Mouse (Mus musculus) forebrain, postnatal 0 days (tissue): ENCODE measurements around the gene 1700010B08Rik. TPM values are rescaled to one million over a fixed set of nuclear protein-coding genes. Genes with fewer than 3 reads are reported as not detected.

Source experiments
- ATAC-seq: fragments of 200-750 bp; cut with Nextera tagmentation; 2 replicates; pipeline ENCODE4 v1.8.0; 2017; ENCODE audit warnings: mild to moderate bottlenecking, moderate library complexity
- DNase-seq: peaks from one replicate; pipeline ENCODE4 v3.0.0-alpha.2; 2015
- H3K27ac ChIP-seq: fragments of 300-500 bp; sonication (generic); 2 replicates; pipeline ENCODE4 v1.5.1; 2014; ENCODE audit warnings: low read depth, mild to moderate bottlenecking, antibody characterized with exemption, low read length, moderate library complexity, mixed read lengths
- H3K27me3 ChIP-seq: fragments of 300-500 bp; sonication (generic); 2 replicates; pipeline ENCODE4 v1.6.1; 2014; ENCODE audit warnings: mild to moderate bottlenecking, low read length, mixed read lengths; ENCODE audit not compliant: insufficient read depth
- H3K36me3 ChIP-seq: fragments of 300-500 bp; sonication (generic); 2 replicates; pipeline ENCODE4 v1.6.1; 2014; ENCODE audit warnings: mild to moderate bottlenecking, moderate library complexity; ENCODE audit not compliant: insufficient read depth
- H3K4me1 ChIP-seq: fragments of 300-500 bp; sonication (generic); 2 replicates; pipeline ENCODE4 v1.6.1; 2014; ENCODE audit warnings: antibody characterized with exemption; ENCODE audit not compliant: insufficient read depth
- H3K4me2 ChIP-seq: fragments of 300-500 bp; sonication (generic); 2 replicates; pipeline ENCODE4 v1.6.1; 2014; ENCODE audit warnings: low read depth, mild to moderate bottlenecking, moderate library complexity
- H3K4me3 ChIP-seq: fragments of 300-500 bp; sonication (generic); 2 replicates; pipeline ENCODE4 v1.5.1; 2014; ENCODE audit warnings: low read depth, low read length, mixed read lengths
- H3K9ac ChIP-seq: fragments of 300-500 bp; sonication (generic); 2 replicates; pipeline ENCODE4 v1.6.1; 2014; ENCODE audit warnings: mild to moderate bottlenecking
- H3K9me3 ChIP-seq: fragments of 300-500 bp; sonication (generic); 2 replicates; pipeline ENCODE4 v1.6.1; 2016; ENCODE audit warnings: low read length
- CTCF ChIP-seq: sonication (generic); IDR thresholded peaks from 2 replicates; pipeline ENCODE4 v1.5.1; 2016; ENCODE audit warnings: antibody characterized with exemption, control low read depth, low read depth
- WGBS: fragments of 180-500 bp; shearing (Covaris S2); extraction: QIAGEN DNeasy Blood & Tissue Kit; methylation state at CpG from one replicate; pipeline ENCODE4 v1.1.7; 2014; 5-methylcytosine and 5-hydroxymethylcytosine counted together
- polyA plus RNA-seq: library from polyadenylated mRNA; unstranded; fragments of >200 nt; fragmentation: Nextera tagmentation; extraction: Ambion mirVana; gene quantifications from 2 replicates; pipeline ENCODE4 v1.2.1, GENCODE M21; 2015
- total RNA-seq: library from RNA; depleted of rRNA; stranded (reverse); fragments of >200 nt; gene quantifications from 2 replicates; pipeline ENCODE4 v1.2.3, GENCODE M21; 2014

Gene 1700010B08Rik
- total and polyA plus RNA-seq, 2 experiments from 2014 or later = not detected

DNA sequence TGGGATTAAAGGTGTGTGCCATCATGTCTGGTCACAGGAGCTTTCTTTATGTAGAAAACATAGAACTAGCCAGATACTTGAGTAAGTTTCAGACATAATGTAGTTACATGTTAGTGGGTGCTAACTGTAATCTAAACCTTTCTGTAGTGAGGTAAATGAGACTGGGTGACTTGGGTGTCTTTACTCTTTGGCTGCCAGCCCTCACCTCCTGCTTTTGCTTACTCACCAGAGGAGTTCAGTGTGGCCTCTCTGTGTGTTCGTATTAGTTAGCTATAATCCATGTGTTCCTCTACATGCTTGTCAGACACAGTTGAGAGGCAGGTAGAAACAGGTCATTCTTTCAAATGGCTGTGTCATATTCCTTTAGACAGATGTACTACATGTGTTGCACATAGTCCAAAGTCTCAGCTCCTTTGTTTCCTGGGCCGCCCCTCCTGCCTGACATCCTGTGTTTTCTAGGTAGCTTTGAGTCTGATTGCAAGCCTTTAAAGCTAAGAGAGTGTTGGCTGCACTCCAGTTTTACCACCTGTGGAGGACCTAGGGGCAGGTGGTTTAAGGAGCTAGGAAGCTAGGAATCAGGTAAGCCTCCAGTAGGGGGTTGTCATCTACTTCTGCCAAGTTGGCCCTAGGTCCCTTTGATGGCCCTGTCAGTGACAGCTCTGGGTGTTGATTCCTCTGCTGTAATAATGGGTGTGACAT, 29.9 kb downstream of the 1700010B08Rik start:
- ATAC-seq = no peak

DNA sequence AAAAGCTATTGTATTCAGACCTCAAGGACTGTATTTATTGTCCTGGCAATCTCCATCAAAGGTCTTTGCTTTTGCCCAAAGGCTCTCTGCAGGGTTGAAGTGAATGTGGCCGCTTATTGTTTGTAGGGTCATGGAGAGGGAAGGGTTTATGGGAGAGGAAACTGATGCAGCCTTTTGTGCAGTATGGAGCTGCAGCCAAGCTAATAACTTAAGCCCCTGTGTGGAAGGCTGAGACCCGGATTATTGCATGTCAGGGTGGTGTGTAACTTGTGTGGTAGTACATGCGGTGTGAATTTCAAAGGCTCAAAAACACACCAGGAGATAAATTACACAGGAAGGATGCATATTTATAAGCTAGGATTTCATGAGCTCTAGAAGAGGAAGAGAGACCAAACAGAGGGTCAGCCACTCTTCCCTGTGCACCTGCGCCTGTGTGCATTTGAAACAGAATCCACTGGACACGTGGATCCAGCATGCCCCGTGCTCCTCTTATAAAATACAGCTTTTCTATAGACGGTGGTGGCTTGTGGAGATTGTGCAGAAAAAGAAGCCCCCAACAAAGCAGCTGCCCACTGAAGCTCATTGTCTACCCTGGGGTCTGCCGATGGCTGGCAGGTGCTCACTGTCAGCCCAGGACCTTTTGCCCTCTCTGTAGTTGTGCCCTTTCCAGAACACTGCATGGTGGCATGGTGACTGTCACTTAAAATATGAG, 36.4 kb downstream of the 1700010B08Rik start:
- TF ChIP-seq CTCF = no peak
- H3K4me1 ChIP-seq = no peaks in the 10 kb centered on the region
- 29% methylated on average over 8 of the region's 8 CpGs for WGBS
- H3K27me3 ChIP-seq = no peaks in the 10 kb centered on the region
- no peaks in the 10 kb centered on the region for H3K9me3 ChIP-seq
- ATAC-seq (no peak; the same call in 1 of the 2 replicates), DNase-seq (no peak)
- H3K27ac ChIP-seq = no peak overlapping the region
- no peak overlapping the region for H3K4me2 ChIP-seq
- H3K9ac ChIP-seq = no peak overlapping the region
- no peaks in the 10 kb centered on the region for H3K36me3 ChIP-seq
- no peak overlapping the region for H3K4me3 ChIP-seq

More for the DNA sequence above, 29.9 kb downstream of the 1700010B08Rik start:
- no peak overlapping the region for H3K27ac ChIP-seq
- no peaks in the 10 kb centered on the region for H3K4me1 ChIP-seq
- no peak for DNase-seq
- H3K9ac ChIP-seq = no peak overlapping the region
- H3K36me3 ChIP-seq = no peaks in the 10 kb centered on the region
- no peaks in the 10 kb centered on the region for H3K9me3 ChIP-seq
- TF ChIP-seq CTCF = no peak
- 87% methylated on average over 2 of the region's 2 CpGs for WGBS
- H3K27me3 ChIP-seq = no peaks in the 10 kb centered on the region
- no peak overlapping the region for H3K4me3 ChIP-seq
- H3K4me2 ChIP-seq = no peak overlapping the region

DNA sequence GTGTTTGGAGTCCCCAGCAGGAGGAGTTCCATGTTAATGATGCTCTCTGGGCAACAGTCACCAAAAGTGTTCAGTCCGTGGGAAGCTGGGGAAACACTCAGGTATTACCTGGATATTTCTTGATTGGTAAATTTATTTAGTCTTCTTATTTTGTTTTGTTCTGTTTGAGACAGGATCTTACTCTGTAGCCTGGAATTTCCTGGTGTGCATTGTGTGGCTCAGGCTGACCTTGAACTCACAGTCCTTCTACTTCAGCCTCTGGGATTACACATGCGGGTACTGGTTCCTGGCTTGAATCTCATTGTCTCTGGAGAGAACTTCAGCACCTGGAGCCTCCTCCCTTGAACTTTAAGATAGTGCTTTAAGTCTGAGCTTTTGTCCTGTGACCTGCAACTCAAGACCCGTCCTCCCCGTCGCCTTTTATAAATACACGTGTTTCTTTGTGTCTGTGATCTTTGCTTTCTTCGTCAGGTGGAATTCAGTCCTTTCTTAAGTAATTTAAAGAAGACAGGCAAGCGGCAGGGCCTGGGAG, 38.5 kb downstream of the 1700010B08Rik start:
- H3K4me3 ChIP-seq = no peak overlapping the region
- WGBS = 89% methylated on average over 8 of the region's 8 CpGs
- no peak for TF ChIP-seq CTCF
- no peaks in the 10 kb centered on the region for H3K9me3 ChIP-seq
- H3K9ac ChIP-seq = no peak overlapping the region
- peaks cover 3% of the 10 kb centered on the region; the same call in 1 of the 2 replicates for H3K36me3 ChIP-seq
- H3K27ac ChIP-seq = no peak overlapping the region
- ATAC-seq (no peak), DNase-seq (no peak)
- H3K27me3 ChIP-seq = no peaks in the 10 kb centered on the region
- no peaks in the 10 kb centered on the region for H3K4me1 ChIP-seq
- H3K4me2 ChIP-seq = no peak overlapping the region

DNA sequence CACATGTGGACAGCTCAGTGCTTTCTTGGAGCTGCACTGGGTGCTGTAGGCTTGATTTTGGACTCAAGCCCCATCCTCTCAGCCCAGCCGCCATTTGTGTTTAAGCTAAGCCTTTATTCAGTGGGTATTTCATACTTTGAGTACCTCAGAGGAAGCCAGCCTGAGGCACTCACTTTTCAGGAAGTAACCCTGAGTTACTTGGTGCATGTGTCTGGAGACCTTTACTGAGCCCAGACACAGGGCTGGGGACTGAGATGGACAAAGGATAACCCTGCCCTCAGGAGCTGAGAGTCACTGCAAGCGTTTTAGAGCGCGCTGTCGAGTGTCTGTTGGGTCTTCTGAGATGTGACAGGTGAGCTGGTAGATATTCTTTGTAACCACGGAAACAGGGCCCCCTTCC, 41.4 kb downstream of the 1700010B08Rik start:
- Histone ChIP-seq H3K36me3 (peaks cover 6% of the 10 kb centered on the region; the same call in 1 of the 2 replicates), H3K4me2 (no peak overlapping the region), H3K27me3 (no peaks in the 10 kb centered on the region), H3K4me1 (no peaks in the 10 kb centered on the region; the same call in 1 of the 2 replicates), H3K27ac (no peak overlapping the region), H3K9me3 (no peaks in the 10 kb centered on the region), H3K4me3 (no peak overlapping the region), H3K9ac (no peak overlapping the region)
- no peak for TF ChIP-seq CTCF
- WGBS = 78% methylated on average over 6 of the region's 6 CpGs
- 0 out of 2 replicates have a peak, but pooled peaks have one; percentile 19 for ATAC-seq
- no peak for DNase-seq

DNA sequence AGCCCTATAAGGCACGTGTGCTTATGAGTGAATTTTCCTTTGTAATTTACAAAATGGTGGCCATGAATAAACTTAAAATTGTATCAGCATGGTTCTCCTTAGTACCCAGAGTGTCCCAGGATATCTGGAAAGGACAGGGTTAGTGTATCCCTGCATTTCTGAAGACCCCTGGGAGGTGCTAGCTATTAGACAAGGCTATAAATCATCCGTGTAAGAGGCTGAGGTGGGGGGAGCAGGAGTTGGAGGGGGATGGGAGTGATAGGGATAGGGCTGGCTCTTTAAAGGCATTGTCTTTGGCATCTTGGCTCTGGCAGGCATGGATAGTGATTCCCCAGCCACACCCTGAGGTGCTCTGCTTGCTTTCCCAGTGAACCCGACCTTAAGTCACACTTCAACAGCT, 45.4 kb downstream of the 1700010B08Rik start:
- no peaks in the 10 kb centered on the region for H3K27me3 ChIP-seq
- ATAC-seq = no peak
- H3K4me1 ChIP-seq = no peaks in the 10 kb centered on the region; the same call in 1 of the 2 replicates
- H3K27ac ChIP-seq = no peak overlapping the region
- no peak overlapping the region for H3K4me3 ChIP-seq
- no peak overlapping the region for H3K9ac ChIP-seq
- TF ChIP-seq CTCF = no peak
- no peaks in the 10 kb centered on the region for H3K9me3 ChIP-seq
- H3K36me3 ChIP-seq = peaks cover 6% of the 10 kb centered on the region; the same call in 1 of the 2 replicates
- no peak overlapping the region for H3K4me2 ChIP-seq
- 70% methylated on average over 3 of the region's 3 CpGs for WGBS
- no peak for DNase-seq

DNA sequence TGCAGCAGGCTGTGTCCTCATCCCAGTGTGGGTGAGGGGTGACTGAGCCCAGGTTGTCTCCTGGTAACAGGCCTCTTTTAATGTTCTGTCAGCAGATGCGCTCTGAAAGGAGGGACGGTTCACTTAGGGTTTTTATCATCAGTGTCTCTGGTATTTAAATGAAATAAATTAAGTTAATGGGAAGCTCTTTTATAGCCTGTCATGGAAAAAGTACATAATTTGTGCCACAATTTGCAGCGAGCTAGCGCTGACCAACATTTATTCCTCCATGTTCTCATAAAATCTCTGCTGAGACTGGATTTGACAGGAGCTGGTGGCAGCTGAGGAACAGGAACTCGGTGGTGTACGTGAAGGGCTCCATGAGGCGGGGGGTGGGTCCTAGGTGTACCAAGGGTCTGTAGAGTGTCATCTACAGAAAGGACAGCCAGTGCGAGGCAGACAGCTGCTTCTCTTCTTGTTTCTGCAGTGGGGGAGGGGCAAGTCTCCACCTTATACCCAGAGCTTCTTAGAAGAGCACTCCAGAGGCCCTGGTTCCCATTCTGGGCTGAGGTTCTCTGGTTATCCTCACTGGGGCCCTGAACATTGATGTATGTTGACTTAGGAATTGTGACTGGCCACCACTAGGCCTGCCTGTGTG, 48.9 kb downstream of the 1700010B08Rik start:
- 0 out of 2 replicates have a peak overlapping the region, but pooled peaks have one; percentile 29 for H3K27ac ChIP-seq

More for the DNA sequence above, 48.9 kb downstream of the 1700010B08Rik start:
- Histone ChIP-seq H3K4me2 (no peak overlapping the region), H3K4me1 (no peaks in the 10 kb centered on the region; the same call in 1 of the 2 replicates), H3K4me3 (no peak overlapping the region), H3K9ac (no peak overlapping the region), H3K36me3 (peaks cover 4% of the 10 kb centered on the region; the same call in 1 of the 2 replicates), H3K9me3 (no peaks in the 10 kb centered on the region), H3K27me3 (no peaks in the 10 kb centered on the region)
- DNase-seq (no peak), ATAC-seq (no peak)
- TF ChIP-seq CTCF = no peak
- 74% methylated on average over 8 of the region's 8 CpGs for WGBS
